Mouse (Mus musculus): ENCODE data around the gene Ate1. TPM values are rescaled to one million over a fixed set of nuclear protein-coding genes. Genes with fewer than 3 reads are reported as not detected.
"Not testable (repeated sequence)": the region's sequence is repeated elsewhere in the genome, so short reads cannot be mapped to it uniquely, and the experiment has no call there.

The Ate1 gene
- total and polyA plus RNA-seq, 2 experiments from 2014 or later, result 47.4 to 129 TPM

GRCm38 (mm10) chr7:130425991-130426390, 94.2 kb downstream of the Ate1 start:
- Histone ChIP-seq H3K9ac (replicated peaks; ENCODE audit: low read length, poor library complexity, severe bottlenecking) (no peak overlapping the region), H3K9me3 (ENCODE audit: low read length) (no peaks in the 10 kb centered on the region), H3K4me2 (ENCODE audit: low read depth, low read length, poor library complexity, severe bottlenecking) (no peak overlapping the region), H3K27ac (ENCODE audit: low read depth, low read length) (no peak overlapping the region), H3K4me3 (ENCODE audit: low read depth, low read length) (no peak overlapping the region), H3K36me3 (ENCODE audit: insufficient read depth, low read length) (no peaks in the 10 kb centered on the region; the same call in 1 of the 2 replicates), H3K4me1 (ENCODE audit: insufficient read depth, low read length) (no peaks in the 10 kb centered on the region), H3K27me3 (ENCODE audit: insufficient read depth, low read length) (no peaks in the 10 kb centered on the region)
- ATAC-seq (ENCODE audit: low FRiP score), result no peak
- TF ChIP-seq CTCF (IDR thresholded peaks at IDR 0.05), result no peak
- WGBS, result 80% methylated on average over 2 of the region's 2 CpGs
- DNase-seq (ENCODE audit: low spot score), result no peak

GRCm38 (mm10) chr7:130419961-130420360, 100.2 kb downstream of the Ate1 start:
- TF ChIP-seq CTCF (IDR thresholded peaks at IDR 0.05), result no peak
- Histone ChIP-seq H3K9me3 (ENCODE audit: low read length) (no peaks in the 10 kb centered on the region), H3K27me3 (ENCODE audit: insufficient read depth, low read length) (no peaks in the 10 kb centered on the region), H3K4me1 (ENCODE audit: insufficient read depth, low read length) (no peaks in the 10 kb centered on the region), H3K36me3 (ENCODE audit: insufficient read depth, low read length) (no peaks in the 10 kb centered on the region; the same call in 1 of the 2 replicates), H3K4me2 (ENCODE audit: low read depth, low read length, poor library complexity, severe bottlenecking) (no peak overlapping the region), H3K9ac (replicated peaks; ENCODE audit: low read length, poor library complexity, severe bottlenecking) (no peak overlapping the region), H3K27ac (ENCODE audit: low read depth, low read length) (no peak overlapping the region), H3K4me3 (ENCODE audit: low read depth, low read length) (no peak overlapping the region)
- DNase-seq (ENCODE audit: low spot score) (no peak), ATAC-seq (ENCODE audit: low FRiP score) (no peak)
- WGBS, result 67% methylated on average over 1 of the region's 1 CpGs

GRCm38 (mm10) chr7:130407622-130408021, 112.5 kb downstream of the Ate1 start:
- ATAC-seq (ENCODE audit: low FRiP score), result no peak
- H3K36me3 ChIP-seq (ENCODE audit: insufficient read depth, low read length), result no peaks in the 10 kb centered on the region
- 86% methylated on average over 10 of the region's 10 CpGs for WGBS
- no peak for TF ChIP-seq CTCF (IDR thresholded peaks at IDR 0.05)
- no peak for DNase-seq (ENCODE audit: low spot score)
- no peak overlapping the region for H3K4me2 ChIP-seq (ENCODE audit: low read depth, low read length, poor library complexity, severe bottlenecking)
- no peak overlapping the region for H3K27ac ChIP-seq (ENCODE audit: low read depth, low read length)
- H3K4me1 ChIP-seq (ENCODE audit: insufficient read depth, low read length), result no peaks in the 10 kb centered on the region
- H3K4me3 ChIP-seq (ENCODE audit: low read depth, low read length), result no peak overlapping the region
- no peaks in the 10 kb centered on the region for H3K27me3 ChIP-seq (ENCODE audit: insufficient read depth, low read length)
- H3K9me3 ChIP-seq (ENCODE audit: low read length), result no peaks in the 10 kb centered on the region
- H3K9ac ChIP-seq (replicated peaks; ENCODE audit: low read length, poor library complexity, severe bottlenecking), result no peak overlapping the region

- no peak overlapping the region for H3K27ac ChIP-seq (ENCODE audit: low read depth, low read length)
- 76% methylated on average over 2 of the region's 2 CpGs for WGBS
- no peaks in the 10 kb centered on the region for H3K4me1 ChIP-seq (ENCODE audit: insufficient read depth, low read length)
- H3K36me3 ChIP-seq (ENCODE audit: insufficient read depth, low read length), result no peaks in the 10 kb centered on the region
- no peak for TF ChIP-seq CTCF (IDR thresholded peaks at IDR 0.05)
- no peak overlapping the region for H3K4me3 ChIP-seq (ENCODE audit: low read depth, low read length)
- H3K4me2 ChIP-seq (ENCODE audit: low read depth, low read length, poor library complexity, severe bottlenecking), result no peak overlapping the region
- H3K9ac ChIP-seq (replicated peaks; ENCODE audit: low read length, poor library complexity, severe bottlenecking), result no peak overlapping the region
- no peak for ATAC-seq (ENCODE audit: low FRiP score)
- H3K9me3 ChIP-seq (ENCODE audit: low read length), result no peaks in the 10 kb centered on the region
- DNase-seq (ENCODE audit: low spot score), result peak; percentile 17
- H3K27me3 ChIP-seq (ENCODE audit: insufficient read depth, low read length), result no peaks in the 10 kb centered on the region
These were observed 116.8 kb downstream of the Ate1 start for GRCm38 (mm10) chr7:130403346-130403745.

- Histone ChIP-seq H3K4me1 (ENCODE audit: insufficient read depth, low read length) (no peaks in the 10 kb centered on the region), H3K4me2 (ENCODE audit: low read depth, low read length, poor library complexity, severe bottlenecking) (no peak overlapping the region), H3K9ac (replicated peaks; ENCODE audit: low read length, poor library complexity, severe bottlenecking) (no peak overlapping the region), H3K4me3 (ENCODE audit: low read depth, low read length) (no peak overlapping the region), H3K36me3 (ENCODE audit: insufficient read depth, low read length) (peaks cover 7% of the 10 kb centered on the region; the same call in 1 of the 2 replicates), H3K9me3 (ENCODE audit: low read length) (no peaks in the 10 kb centered on the region), H3K27ac (ENCODE audit: low read depth, low read length) (no peak overlapping the region), H3K27me3 (ENCODE audit: insufficient read depth, low read length) (no peaks in the 10 kb centered on the region)
- no peak for DNase-seq (ENCODE audit: low spot score)
- no peak for ATAC-seq (ENCODE audit: low FRiP score)
- no peak for TF ChIP-seq CTCF (IDR thresholded peaks at IDR 0.05)
- 91% methylated on average over 2 of the region's 2 CpGs for WGBS
These were observed 125.5 kb downstream of the Ate1 start for GRCm38 (mm10) chr7:130394697-130395096.

- 100% methylated on average over 1 of the region's 1 CpGs for WGBS
- H3K9me3 ChIP-seq (ENCODE audit: low read length); H3K9ac ChIP-seq (replicated peaks; ENCODE audit: low read length, poor library complexity, severe bottlenecking); H3K36me3 ChIP-seq (ENCODE audit: insufficient read depth, low read length); H3K27me3 ChIP-seq (ENCODE audit: insufficient read depth, low read length); H3K4me2 ChIP-seq (ENCODE audit: low read depth, low read length, poor library complexity, severe bottlenecking); ATAC-seq (ENCODE audit: low FRiP score); H3K4me1 ChIP-seq (ENCODE audit: insufficient read depth, low read length); H3K27ac ChIP-seq (ENCODE audit: low read depth, low read length); H3K4me3 ChIP-seq (ENCODE audit: low read depth, low read length); DNase-seq (ENCODE audit: low spot score): not testable (repeated sequence)
These were observed 130.1 kb downstream of the Ate1 start for GRCm38 (mm10) chr7:130390060-130390459.
